13 mouse cellular contexts compared by ENCODE assay signal in genomic region chr10:80668614-80669013, GRCm38 (mm10). TPM values are rescaled to one million over a fixed set of nuclear protein-coding genes. Genes with fewer than 3 reads are reported as not detected.
DNase-seq lines count a peak whose midpoint lies in the region; ATAC-seq and TF ChIP-seq lines count a peak whose summit lies in the region.
"Had no signal": no experiment of that assay in that cellular context is flagged by ENCODE, and none has a peak within 500 bp of the region (broad histone marks: within the 10 kb centered on the region; RNA-seq: fewer than 3 reads in every experiment).

No protein-coding gene starts in this region.

- DNase-seq in heart, adult 9 months (ENCODE audit: low spot score in 2 of 2): peak; percentile 52 to 66
- peak; percentile 82 to 83 for DNase-seq in cerebellum, postnatal 10 days
- DNase-seq in kidney, postnatal 36 days: peak; percentile 61 to 77
- DNase-seq in layer of hippocampus, adult 11-12 months (ENCODE audit: low spot score): no peak
- DNase-seq in adrenal gland, postnatal 10 days: no peak
- no peak for DNase-seq in layer of hippocampus, adult 2 months (ENCODE audit: low spot score in 2 of 2)
- DNase-seq: embryo, embryonic 11 days; layer of hippocampus, postnatal 36 days; right cerebral cortex, adult 18-20 months; thymus, postnatal 25 days had no signal

- no peaks in the 10 kb centered on the region for H3K27me3 ChIP-seq in heart, embryonic 11.5 days (ENCODE audit: control insufficient read depth, insufficient read depth, low read length)
- H3K27me3 ChIP-seq in E14TG2a.4 (ENCODE audit: insufficient read depth, low read length): no peaks in the 10 kb centered on the region

- H3K27ac ChIP-seq in heart, embryonic 11.5 days (ENCODE audit: low read depth, low read length): no peak overlapping the region
- no peak overlapping the region for H3K27ac ChIP-seq in layer of hippocampus, adult 2 months

- H3K36me3 ChIP-seq in heart, embryonic 11.5 days (ENCODE audit: control insufficient read depth, insufficient read depth, low read length): peaks cover 47% of the 10 kb centered on the region
- H3K36me3 ChIP-seq in E14TG2a.4 (ENCODE audit: insufficient read depth, low read length): peaks cover 79% of the 10 kb centered on the region

- H3K4me3 ChIP-seq in heart, embryonic 11.5 days (ENCODE audit: low read depth, low read length): no peak overlapping the region
- H3K4me3 ChIP-seq in E14TG2a.4 (replicated peaks; ENCODE audit: low read length): 0 out of 2 replicates have a peak overlapping the region, but pooled peaks have one; percentile 10
- H3K4me3 ChIP-seq in layer of hippocampus, adult 2 months: no peak overlapping the region

- 85% methylated on average over 11 of the region's 11 CpGs for WGBS in heart, embryonic 11.5 days (ENCODE audit: insufficient replicate concordance)

- no peak for ATAC-seq in heart, embryonic 11.5 days (replicated peaks; ENCODE audit: insufficient number of reproducible peaks, low FRiP score, low TSS enrichment)
- ATAC-seq: forebrain, embryonic 14.5 days had no signal

- H3K9ac ChIP-seq in heart, embryonic 11.5 days (ENCODE audit: low read depth, low read length): no peak overlapping the region

- no peak overlapping the region for H3K4me2 ChIP-seq in heart, embryonic 11.5 days

- H3K4me1 ChIP-seq in heart, embryonic 11.5 days (ENCODE audit: control insufficient read depth, insufficient read depth, low read length): peaks cover 38% of the 10 kb centered on the region
- peaks cover 78% of the 10 kb centered on the region for H3K4me1 ChIP-seq in E14TG2a.4 (replicated peaks; ENCODE audit: low read depth, low read length)

- no peaks in the 10 kb centered on the region for H3K9me3 ChIP-seq in heart, embryonic 11.5 days (replicated peaks; ENCODE audit: control insufficient read depth, low read length)
- H3K9me3 ChIP-seq in E14TG2a.4 (ENCODE audit: low read length): no peaks in the 10 kb centered on the region

- TF ChIP-seq CTCF in E14TG2a.4 (conservative IDR thresholded peaks at IDR 0.05; ENCODE audit: low read length): no peak
- no peak for TF ChIP-seq CTCF in layer of hippocampus, adult 2 months (conservative IDR thresholded peaks at IDR 0.05)

RNA-seq across cellular contexts. Expression of gene Mknk2, which starts 9.3 kb away (rescaled TPM):
- 62.1 and 68.8 TPM in 2 replicates for polyA plus RNA-seq in heart, embryonic 11.5 days (2014; fragmentation: Nextera tagmentation; extraction: Ambion mirVana)
- 100 to 1,000 TPM; 249 to 298 TPM for total RNA-seq in adrenal gland, postnatal 10 days (2021)
- 10 to 100 TPM; 45.3 to 46.9 TPM for total RNA-seq in layer of hippocampus, adult 2 months (2021)

RNA-seq across cellular contexts. Expression of gene Btbd2, which starts 11.7 kb away (rescaled TPM):
- 37.6 and 47.0 TPM in 2 replicates for polyA plus RNA-seq in heart, embryonic 11.5 days (2014; fragmentation: Nextera tagmentation; extraction: Ambion mirVana)
- total RNA-seq in adrenal gland, postnatal 10 days (2021): 10 to 100 TPM; 50.4 to 65.3 TPM
- total RNA-seq in layer of hippocampus, adult 2 months (2021): 100 to 1,000 TPM; 102 to 105 TPM

RNA-seq across cellular contexts. Expression of gene Mob3a, which starts 33.2 kb away (rescaled TPM):
- polyA plus RNA-seq in heart, embryonic 11.5 days (2014; fragmentation: Nextera tagmentation; extraction: Ambion mirVana): 38.9 and 39.0 TPM in 2 replicates
- total RNA-seq in adrenal gland, postnatal 10 days (2021): 10 to 100 TPM; 17.7 to 20.1 TPM
- 10 to 100 TPM; 10.6 to 16.5 TPM for total RNA-seq in layer of hippocampus, adult 2 months (2021)

RNA-seq across cellular contexts. Expression of gene Izumo4, which starts 33.4 kb away (rescaled TPM):
- polyA plus RNA-seq in heart, embryonic 11.5 days (2014; fragmentation: Nextera tagmentation; extraction: Ambion mirVana): 8.2 and 8.5 TPM in 2 replicates
- 10 to 100 TPM in 1 of 2 experiments, 1 to 10 TPM in 1; 6.9 to 13.1 TPM for total RNA-seq in adrenal gland, postnatal 10 days (2021)
- 10 to 100 TPM; 65.0 to 69.0 TPM for total RNA-seq in layer of hippocampus, adult 2 months (2021)

RNA-seq across cellular contexts. Expression of gene Csnk1g2, which starts 46.0 kb away (rescaled TPM):
- 64.6 and 67.6 TPM in 2 replicates for polyA plus RNA-seq in heart, embryonic 11.5 days (2014; fragmentation: Nextera tagmentation; extraction: Ambion mirVana)
- total RNA-seq in adrenal gland, postnatal 10 days (2021): 100 to 1,000 TPM; 121 to 131 TPM
- total RNA-seq in layer of hippocampus, adult 2 months (2021): 100 to 1,000 TPM; 221 to 228 TPM

Comparison
In these comparisons a context has a peak if more than half of its experiments do, and no peak if none do; other contexts are left out.
1. DNase-seq: peak in heart, adult 9 months (2 of 2), cerebellum, postnatal 10 days (2 of 2) and kidney, postnatal 36 days (2 of 2); none in layer of hippocampus, adult 11-12 months (single experiment), adrenal gland, postnatal 10 days (single experiment) and layer of hippocampus, adult 2 months (0 of 2).
2. RNA of gene Mknk2, which starts 9.3 kb away (total RNA-seq): 249 to 298 TPM in adrenal gland, postnatal 10 days; 45.3 to 46.9 TPM in layer of hippocampus, adult 2 months; every median in the first group is over 4 times any median in the second.